Mouse (Mus musculus): ENCODE measurements around the gene Prr22.

The Prr22 gene

DNA sequence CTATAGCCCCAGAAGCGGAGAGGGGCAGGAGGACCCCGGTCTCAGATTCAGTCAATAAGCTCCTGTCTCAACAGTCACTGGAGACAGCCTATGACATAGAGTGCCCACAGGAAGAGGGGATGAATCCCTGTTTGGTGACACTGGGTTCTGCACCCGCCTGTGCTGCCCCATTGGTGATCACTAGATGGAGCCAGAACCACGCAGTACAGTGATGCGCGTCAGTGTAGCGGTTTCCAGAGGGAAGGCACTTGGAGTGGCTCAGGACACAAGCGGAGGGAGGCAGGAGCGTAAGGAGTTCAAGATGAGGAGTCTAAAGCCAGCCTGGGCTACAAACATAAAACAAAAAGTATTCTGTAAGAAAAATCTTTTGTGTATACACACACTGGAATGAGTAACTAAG is 38.5 kb downstream of the Prr22 start:
- DNase-seq (ENCODE audit: low spot score) = peak; percentile 84

GRCm38 (mm10) chr17:56810245-56810644 is 40.2 kb downstream of the Prr22 start:
- peak; percentile 91 for DNase-seq (ENCODE audit: low spot score)

DNA sequence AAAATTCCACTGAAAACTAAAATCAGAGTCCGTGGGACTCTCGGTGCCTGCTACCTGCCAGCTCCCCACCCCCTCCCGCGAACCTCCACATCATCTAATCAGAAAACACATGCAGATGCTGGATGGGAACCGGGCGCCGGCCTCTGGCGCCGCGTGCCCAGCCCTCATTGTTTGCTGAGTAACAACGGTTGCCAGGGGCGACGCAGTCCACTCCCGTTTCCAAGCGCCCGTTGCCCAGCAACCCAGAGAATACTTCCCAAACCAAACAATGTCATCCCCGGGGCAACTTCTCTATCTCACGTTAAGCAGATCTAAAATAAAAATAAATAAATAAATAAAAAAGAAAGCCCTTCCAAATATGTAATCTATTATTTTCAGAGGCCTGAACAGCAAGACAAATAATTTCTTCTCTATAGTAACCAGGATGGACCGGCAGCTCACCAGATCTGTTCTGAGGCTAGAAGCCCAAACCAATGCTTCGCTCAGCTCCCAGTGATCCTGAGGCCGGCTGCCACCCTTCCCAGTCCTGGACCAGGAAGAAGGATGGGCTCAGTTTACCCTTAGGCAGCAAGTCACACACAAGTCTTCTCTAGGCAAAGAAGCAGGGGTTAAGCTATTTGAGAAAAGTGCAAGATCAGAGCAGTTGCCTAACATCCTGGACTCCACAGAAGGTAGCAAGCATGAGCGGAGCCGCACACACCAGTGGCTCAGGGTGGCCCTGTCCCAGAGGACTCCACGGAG is 44.4 kb downstream of the Prr22 start:
- peak; percentile 87 for DNase-seq (ENCODE audit: low spot score)

- DNase-seq (ENCODE audit: low spot score) = no peak
Measured at GRCm38 (mm10) chr17:56815057-56815345, 45.0 kb downstream of the Prr22 start.

DNA sequence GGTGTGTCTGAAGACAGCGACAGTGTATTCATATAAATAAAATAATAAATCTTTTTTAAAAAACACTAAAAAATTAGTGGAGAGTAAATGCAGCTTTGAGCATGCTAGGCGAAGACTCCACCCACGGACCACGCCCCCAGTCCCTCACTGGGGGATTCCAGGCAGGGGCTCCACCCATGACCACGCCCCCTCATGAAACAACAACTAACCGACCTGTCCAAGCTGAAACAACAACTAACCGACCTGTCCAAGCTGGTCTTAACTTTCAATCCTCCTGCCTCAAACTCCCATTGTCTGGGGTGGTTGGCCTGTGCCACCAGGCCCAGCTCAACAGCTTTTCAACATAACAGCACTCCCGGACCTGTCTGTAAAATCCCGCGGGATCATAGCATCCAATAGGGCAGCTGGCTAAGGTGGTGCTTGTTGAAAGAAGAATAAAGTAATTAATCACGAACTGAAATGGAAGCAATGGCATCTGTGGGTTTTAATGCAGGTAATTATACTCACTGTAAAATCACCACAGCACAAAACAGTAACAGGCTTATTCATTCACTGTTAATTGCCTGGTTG is 48.1 kb downstream of the Prr22 start:
- peak; percentile 77 for DNase-seq (ENCODE audit: low spot score)

- DNase-seq (ENCODE audit: low spot score) = no peak
Measured at GRCm38 (mm10) chr17:56819032-56819545, 49.0 kb downstream of the Prr22 start.

GRCm38 (mm10) chr17:56819694-56820111 is 49.7 kb downstream of the Prr22 start:
- no peak for DNase-seq (ENCODE audit: low spot score)
